Mouse (Mus musculus): ENCODE data around the gene Smug1. TPM values are rescaled to one million over a fixed set of nuclear protein-coding genes. Genes with fewer than 3 reads are reported as not detected.

Gene Smug1
- polyA plus RNA-seq, 1 experiment from 2014 or later: 37.6 TPM

- Histone ChIP-seq H3K36me3 (replicated peaks; ENCODE audit: control insufficient read depth, insufficient read depth) (no peaks in the 10 kb centered on the region), H3K4me3 (replicated peaks; ENCODE audit: low read length) (peak overlapping the region; percentile 34), H3K9me3 (ENCODE audit: control insufficient read depth, low read length) (no peaks in the 10 kb centered on the region), H3K27ac (peak overlapping the region; percentile 82), H3K4me2 (replicated peaks) (peak overlapping the region; percentile 63), H3K27me3 (ENCODE audit: control insufficient read depth, insufficient read depth, low read length) (peaks cover 64% of the 10 kb centered on the region), H3K4me1 (replicated peaks; ENCODE audit: control insufficient read depth, insufficient read depth, low read length) (peaks cover 23% of the 10 kb centered on the region), H3K9ac (peak overlapping the region; percentile 61)
- ATAC-seq (ENCODE audit: low FRiP score) (peak; percentile 35), DNase-seq (ENCODE audit: low spot score) (peak; percentile 64)
- under 1% methylated on average over 62 of the region's 63 CpGs for WGBS
Observed at GRCm38 (mm10) chr15:103168801-103169611, 2.1 kb upstream of the Smug1 start.

- Histone ChIP-seq H3K4me2 (replicated peaks) (peak overlapping the region; percentile 63), H3K27ac (peak overlapping the region; percentile 82), H3K36me3 (replicated peaks; ENCODE audit: control insufficient read depth, insufficient read depth) (no peaks in the 10 kb centered on the region), H3K9me3 (ENCODE audit: control insufficient read depth, low read length) (no peaks in the 10 kb centered on the region), H3K9ac (peak overlapping the region; percentile 24; the same call in 1 of the 2 replicates), H3K4me3 (replicated peaks; ENCODE audit: low read length) (no peak overlapping the region), H3K4me1 (replicated peaks; ENCODE audit: control insufficient read depth, insufficient read depth, low read length) (peaks cover 23% of the 10 kb centered on the region), H3K27me3 (ENCODE audit: control insufficient read depth, insufficient read depth, low read length) (peaks cover 51% of the 10 kb centered on the region)
- DNase-seq (ENCODE audit: low spot score) (no peak), ATAC-seq (ENCODE audit: low FRiP score) (no peak)
- 25% methylated on average over 3 of the region's 3 CpGs for WGBS
Observed at GRCm38 (mm10) chr15:103167786-103168185, 894 bp upstream of the Smug1 start.

GRCm38 (mm10) chr15:103165924-103166323 is 968 bp downstream of the Smug1 start:
- Histone ChIP-seq H3K9me3 (ENCODE audit: control insufficient read depth, low read length) (no peaks in the 10 kb centered on the region), H3K27ac (no peak overlapping the region), H3K4me2 (replicated peaks) (peak overlapping the region; percentile 63), H3K9ac (no peak overlapping the region), H3K4me1 (replicated peaks; ENCODE audit: control insufficient read depth, insufficient read depth, low read length) (peaks cover 30% of the 10 kb centered on the region), H3K4me3 (replicated peaks; ENCODE audit: low read length) (no peak overlapping the region), H3K27me3 (ENCODE audit: control insufficient read depth, insufficient read depth, low read length) (peaks cover 33% of the 10 kb centered on the region), H3K36me3 (replicated peaks; ENCODE audit: control insufficient read depth, insufficient read depth) (no peaks in the 10 kb centered on the region)
- 39% methylated on average over 5 of the region's 5 CpGs for WGBS
- DNase-seq (ENCODE audit: low spot score) (no peak), ATAC-seq (ENCODE audit: low FRiP score) (no peak)

- peak; percentile 28; the same call in 1 of the 2 replicates for ATAC-seq (ENCODE audit: low FRiP score)
- H3K36me3 ChIP-seq (replicated peaks; ENCODE audit: control insufficient read depth, insufficient read depth): no peaks in the 10 kb centered on the region
- peak; percentile 98 for DNase-seq (ENCODE audit: low spot score)
- H3K27ac ChIP-seq: no peak overlapping the region
- peak overlapping the region; percentile 63 for H3K4me2 ChIP-seq (replicated peaks)
- under 1% methylated on average over 13 of the region's 13 CpGs for WGBS
- H3K9ac ChIP-seq: no peak overlapping the region
- H3K4me1 ChIP-seq (replicated peaks; ENCODE audit: control insufficient read depth, insufficient read depth, low read length): peaks cover 30% of the 10 kb centered on the region
- peaks cover 28% of the 10 kb centered on the region for H3K27me3 ChIP-seq (ENCODE audit: control insufficient read depth, insufficient read depth, low read length)
- 0 out of 2 replicates have a peak overlapping the region, but pooled peaks have one; percentile 5 for H3K4me3 ChIP-seq (replicated peaks; ENCODE audit: low read length)
- no peaks in the 10 kb centered on the region for H3K9me3 ChIP-seq (ENCODE audit: control insufficient read depth, low read length)
Observed at GRCm38 (mm10) chr15:103165379-103165778, 1.5 kb downstream of the Smug1 start.

GRCm38 (mm10) chr15:103163182-103163919 is 3.5 kb downstream of the Smug1 start:
- Histone ChIP-seq H3K27ac (peak overlapping the region; percentile 44; the same call in 1 of the 2 replicates), H3K4me1 (replicated peaks; ENCODE audit: control insufficient read depth, insufficient read depth, low read length) (peaks cover 12% of the 10 kb centered on the region), H3K36me3 (replicated peaks; ENCODE audit: control insufficient read depth, insufficient read depth) (no peaks in the 10 kb centered on the region), H3K4me2 (replicated peaks) (peak overlapping the region; percentile 64), H3K9ac (peak overlapping the region; percentile 70), H3K4me3 (replicated peaks; ENCODE audit: low read length) (peak overlapping the region; percentile 56), H3K27me3 (ENCODE audit: control insufficient read depth, insufficient read depth, low read length) (peaks cover 16% of the 10 kb centered on the region; the same call in 1 of the 2 replicates), H3K9me3 (ENCODE audit: control insufficient read depth, low read length) (no peaks in the 10 kb centered on the region)
- WGBS: 9% methylated on average over 25 of the region's 25 CpGs
- DNase-seq (ENCODE audit: low spot score) (peak; percentile 98), ATAC-seq (ENCODE audit: low FRiP score) (peak; percentile 86)

GRCm38 (mm10) chr15:103157585-103157984 is 9.3 kb downstream of the Smug1 start:
- Histone ChIP-seq H3K4me2 (replicated peaks) (no peak overlapping the region), H3K27me3 (ENCODE audit: control insufficient read depth, insufficient read depth, low read length) (no peaks in the 10 kb centered on the region), H3K36me3 (replicated peaks; ENCODE audit: control insufficient read depth, insufficient read depth) (no peaks in the 10 kb centered on the region), H3K9ac (no peak overlapping the region), H3K4me3 (replicated peaks; ENCODE audit: low read length) (no peak overlapping the region), H3K27ac (no peak overlapping the region), H3K4me1 (replicated peaks; ENCODE audit: control insufficient read depth, insufficient read depth, low read length) (peaks cover 26% of the 10 kb centered on the region), H3K9me3 (ENCODE audit: control insufficient read depth, low read length) (no peaks in the 10 kb centered on the region)
- DNase-seq (ENCODE audit: low spot score) (no peak), ATAC-seq (ENCODE audit: low FRiP score) (no peak)
- WGBS: 76% methylated on average over 10 of the region's 10 CpGs

GRCm38 (mm10) chr15:103156890-103157289 is 10.0 kb downstream of the Smug1 start:
- Histone ChIP-seq H3K4me1 (replicated peaks; ENCODE audit: control insufficient read depth, insufficient read depth, low read length) (peaks cover 19% of the 10 kb centered on the region), H3K4me2 (replicated peaks) (no peak overlapping the region), H3K4me3 (replicated peaks; ENCODE audit: low read length) (no peak overlapping the region), H3K9ac (no peak overlapping the region), H3K36me3 (replicated peaks; ENCODE audit: control insufficient read depth, insufficient read depth) (no peaks in the 10 kb centered on the region), H3K9me3 (ENCODE audit: control insufficient read depth, low read length) (no peaks in the 10 kb centered on the region), H3K27ac (no peak overlapping the region), H3K27me3 (ENCODE audit: control insufficient read depth, insufficient read depth, low read length) (no peaks in the 10 kb centered on the region)
- ATAC-seq (ENCODE audit: low FRiP score) (no peak), DNase-seq (ENCODE audit: low spot score) (no peak)
- 41% methylated on average over 7 of the region's 7 CpGs for WGBS

- Histone ChIP-seq H3K9ac (peak overlapping the region; percentile 25; the same call in 1 of the 2 replicates), H3K27ac (no peak overlapping the region), H3K27me3 (ENCODE audit: control insufficient read depth, insufficient read depth, low read length) (no peaks in the 10 kb centered on the region), H3K36me3 (replicated peaks; ENCODE audit: control insufficient read depth, insufficient read depth) (no peaks in the 10 kb centered on the region), H3K9me3 (ENCODE audit: control insufficient read depth, low read length) (no peaks in the 10 kb centered on the region), H3K4me1 (replicated peaks; ENCODE audit: control insufficient read depth, insufficient read depth, low read length) (peaks cover 19% of the 10 kb centered on the region), H3K4me2 (replicated peaks) (peak overlapping the region; percentile 30), H3K4me3 (replicated peaks; ENCODE audit: low read length) (no peak overlapping the region)
- ATAC-seq (ENCODE audit: low FRiP score): peak; percentile 38; the same call in 1 of the 2 replicates
- 22% methylated on average over 32 of the region's 32 CpGs for WGBS
- DNase-seq (ENCODE audit: low spot score): no peak
Observed at GRCm38 (mm10) chr15:103155366-103156321, 11.2 kb downstream of the Smug1 start.

Data from hindbrain, embryonic 14.5 days (tissue).